Mouse (Mus musculus) small intestine, adult 2 months (tissue): ENCODE results near the gene Dvl2.

Experiments used
- CTCF ChIP-seq: fragments of 200-500 bp; IDR thresholded peaks from 2 replicates; pipeline ENCODE4 v1.5.1; 2012; ENCODE audit warnings: low read depth, mild to moderate bottlenecking, control low read depth, inconsistent platforms, low read length, moderate library complexity, mixed read lengths; ENCODE audit not compliant: insufficient replicate concordance, insufficient read length; ENCODE audit errors: extremely low read depth
- POLR2A ChIP-seq: fragments of 200-500 bp; IDR thresholded peaks from 2 replicates; pipeline ENCODE4 v1.6.1; 2012; ENCODE audit warnings: low read depth, mild to moderate bottlenecking, control low read depth, inconsistent platforms, low read length, moderate library complexity

- TF ChIP-seq CTCF = no peak
- peak; percentile 42; the same call in 1 of the 2 replicates for TF ChIP-seq POLR2A
Observed at GRCm38 (mm10) chr11:70014880-70015558, 14.6 kb downstream of the Dvl2 start, which contains the start of gene Acadvl.
